Mouse (Mus musculus) testis, adult 2 months (tissue): Measurements from ENCODE around the gene Pxylp1.

Experiments used
- CTCF ChIP-seq: fragments of 200-500 bp; IDR thresholded peaks from 2 replicates; pipeline ENCODE4 v1.5.1; 2012; ENCODE audit warnings: low read depth, mild to moderate bottlenecking, inconsistent platforms, low read length, moderate library complexity; ENCODE audit not compliant: control insufficient read depth, insufficient read depth, insufficient replicate concordance
- POLR2A ChIP-seq: fragments of 200-500 bp; IDR thresholded peaks from 2 replicates; pipeline ENCODE4 v1.6.1; 2012; ENCODE audit warnings: low read depth, mild to moderate bottlenecking, inconsistent platforms, low read length, moderate library complexity; ENCODE audit not compliant: control insufficient read depth

- TF ChIP-seq POLR2A (no peak), CTCF (no peak)
Measured at GRCm38 (mm10) chr9:96811996-96812395, 80.5 kb downstream of the Pxylp1 start.
